Mouse (Mus musculus) layer of hippocampus, adult 9-11 months (tissue): ENCODE measurements around the gene Gm49403.
A peak's percentile ranks its signal among the peaks of the same experiment; 100 is the strongest.
"Not testable (repeated sequence)": the region's sequence is repeated elsewhere in the genome, so short reads cannot be mapped to it uniquely, and the experiment has no call there.

ENCODE experiments used
- DNase-seq: peaks from one replicate; pipeline ENCODE4 v3.0.0; 2022

Gene Gm49403

DNA sequence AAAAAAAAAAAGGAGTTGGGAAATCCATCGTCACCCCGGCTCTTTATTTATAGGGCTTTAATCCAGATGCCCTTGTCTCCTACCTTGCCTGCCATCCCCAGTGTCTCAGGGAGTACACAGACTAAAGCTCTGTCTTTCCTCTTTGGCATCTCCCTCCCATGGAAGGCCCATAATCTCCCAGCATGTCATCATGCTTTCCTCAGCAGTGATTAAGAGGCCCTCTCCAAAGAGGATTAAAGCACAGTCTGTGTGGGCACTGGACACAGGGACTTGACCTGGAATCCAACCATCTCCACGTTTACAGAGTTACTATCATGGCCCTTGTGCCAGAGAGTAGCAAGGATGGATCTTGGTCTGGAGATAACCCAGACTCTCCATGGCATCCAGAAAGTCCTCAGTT is at the start of gene Gm49403, which contains the start of gene Lbhd1:
Gene Gm49403 (plus strand): TSS at position 315 of the 400 bp plus-strand sequence.
Gene Lbhd1 (plus strand): TSS at position 117 of the 400 bp plus-strand sequence.
- DNase-seq: no peak

DNA sequence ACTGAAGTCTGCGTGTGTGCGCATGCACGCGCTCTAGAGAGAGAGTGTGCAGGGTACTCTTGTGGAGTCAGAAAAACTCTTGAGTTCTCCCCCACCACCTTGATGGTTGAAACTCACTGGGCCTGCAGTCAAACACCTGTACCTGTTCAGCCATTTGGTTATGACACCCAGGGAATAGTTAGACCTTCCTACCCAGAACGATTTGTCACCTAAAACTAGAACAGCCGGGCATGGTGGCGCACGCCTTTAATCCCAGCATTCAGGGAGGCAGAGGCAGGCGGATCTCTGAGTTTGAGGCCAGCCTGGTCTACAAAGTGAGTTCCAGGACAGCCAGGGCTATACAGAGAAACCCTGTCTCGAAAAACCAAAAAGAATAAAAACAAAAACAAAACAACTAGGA is 47.4 kb upstream of the Gm49403 start:
- not testable (repeated sequence) for DNase-seq

DNA sequence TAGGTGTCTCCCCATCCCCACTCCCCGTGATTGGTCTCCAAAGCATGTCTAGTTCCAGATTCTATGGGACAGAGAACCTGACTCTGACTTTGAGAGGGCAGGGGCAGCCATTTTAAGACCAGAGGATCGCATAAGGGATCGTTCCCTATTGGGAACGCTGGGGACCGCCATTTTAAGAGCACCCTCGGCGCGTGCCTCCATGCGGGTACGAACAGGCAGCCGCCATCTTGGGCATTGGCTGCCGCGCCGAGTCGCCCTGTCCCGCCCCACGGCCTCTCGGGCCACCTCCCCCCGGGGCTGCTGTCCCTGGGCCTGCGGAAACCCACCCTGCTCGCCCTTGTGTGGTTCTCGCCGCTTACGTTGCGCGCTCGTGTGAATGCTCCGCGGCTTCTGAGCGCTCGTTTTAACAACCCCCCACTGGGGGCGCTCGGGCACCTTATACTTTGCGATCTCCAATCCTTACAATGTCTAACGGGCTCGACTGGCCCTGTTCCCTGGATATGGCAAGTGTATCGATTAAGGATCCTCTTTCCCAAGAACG is 46.4 kb upstream of the Gm49403 start, which contains the start of gene Bscl2:
Gene Bscl2 (plus strand): TSS at position 217 of the 541 bp plus-strand sequence.
- DNase-seq: peak; percentile 93

DNA sequence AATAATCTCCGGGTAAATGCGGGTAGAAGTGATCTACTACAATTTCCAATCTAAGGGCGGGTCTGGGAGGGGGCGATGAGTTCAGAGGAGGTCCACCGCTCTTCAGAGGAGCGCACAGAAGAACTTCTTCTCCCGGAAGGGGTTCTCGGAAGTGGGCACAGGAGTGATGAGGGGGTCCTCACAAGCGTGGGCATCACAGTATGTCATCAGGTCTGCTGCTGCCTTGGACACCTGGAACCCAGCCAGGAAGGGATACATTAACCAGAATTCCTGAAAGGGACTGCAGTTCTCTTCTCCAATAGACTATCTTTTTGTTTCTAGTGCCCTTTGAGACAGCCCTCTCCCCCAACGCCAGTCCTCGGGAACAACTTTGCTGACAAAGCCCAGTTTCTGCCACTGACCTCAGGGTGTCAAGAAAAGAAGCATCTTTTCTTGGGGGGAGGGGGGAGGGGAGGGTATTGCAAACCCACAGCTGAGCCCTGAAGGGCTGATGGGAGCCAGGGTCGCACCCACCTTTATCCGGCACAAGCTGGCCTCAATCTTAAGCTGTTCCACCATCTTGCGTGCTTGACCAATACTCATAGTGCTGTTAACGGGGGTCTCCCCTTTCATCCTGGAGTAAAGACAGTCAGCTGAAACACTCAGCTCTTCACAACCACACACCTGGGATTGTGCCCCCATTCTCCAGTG is 45.5 kb upstream of the Gm49403 start:
- DNase-seq: no peak

DNA sequence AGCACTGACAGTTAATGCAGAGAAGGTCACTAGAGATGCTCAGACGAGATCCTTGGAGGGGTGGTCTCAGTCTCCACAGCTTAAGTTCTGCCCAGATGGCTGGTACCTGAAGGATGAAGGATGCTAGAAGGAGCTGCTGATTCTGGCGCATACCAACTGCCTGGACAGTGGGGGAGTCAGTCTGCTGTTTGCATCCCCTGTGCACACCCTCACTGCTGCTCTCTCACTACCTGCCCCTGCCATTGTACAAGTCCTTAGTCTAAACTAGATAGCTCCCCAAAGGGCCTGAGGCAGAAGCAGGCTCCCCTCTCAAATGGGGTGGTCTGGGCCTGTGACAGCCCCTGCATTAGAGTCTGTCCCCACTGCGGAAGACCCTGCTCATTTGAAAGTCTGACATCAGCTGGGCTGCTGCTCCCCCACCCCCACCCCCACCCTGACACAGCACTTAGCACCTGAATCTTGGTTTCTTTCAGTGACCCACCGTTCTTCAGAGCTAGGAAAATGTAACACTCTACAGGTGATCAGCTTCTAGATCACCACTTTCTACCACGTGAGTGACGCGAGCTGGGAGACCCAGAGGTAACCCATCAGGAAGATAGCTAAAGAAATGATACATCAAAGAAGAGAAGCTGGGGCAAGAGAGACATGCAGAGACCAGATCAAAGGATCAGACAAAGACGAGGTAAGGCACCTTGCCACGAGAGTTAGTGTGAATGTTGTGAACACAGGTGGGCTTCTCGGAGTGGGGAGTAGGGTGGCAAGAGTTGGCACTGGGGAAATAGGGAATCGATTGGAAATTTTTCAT is 44.4 kb upstream of the Gm49403 start, which contains the start of gene Gng3:
Gene Gng3 (minus strand): TSS at position 92 of the 805 bp plus-strand sequence.
- peak; percentile 85 for DNase-seq

DNA sequence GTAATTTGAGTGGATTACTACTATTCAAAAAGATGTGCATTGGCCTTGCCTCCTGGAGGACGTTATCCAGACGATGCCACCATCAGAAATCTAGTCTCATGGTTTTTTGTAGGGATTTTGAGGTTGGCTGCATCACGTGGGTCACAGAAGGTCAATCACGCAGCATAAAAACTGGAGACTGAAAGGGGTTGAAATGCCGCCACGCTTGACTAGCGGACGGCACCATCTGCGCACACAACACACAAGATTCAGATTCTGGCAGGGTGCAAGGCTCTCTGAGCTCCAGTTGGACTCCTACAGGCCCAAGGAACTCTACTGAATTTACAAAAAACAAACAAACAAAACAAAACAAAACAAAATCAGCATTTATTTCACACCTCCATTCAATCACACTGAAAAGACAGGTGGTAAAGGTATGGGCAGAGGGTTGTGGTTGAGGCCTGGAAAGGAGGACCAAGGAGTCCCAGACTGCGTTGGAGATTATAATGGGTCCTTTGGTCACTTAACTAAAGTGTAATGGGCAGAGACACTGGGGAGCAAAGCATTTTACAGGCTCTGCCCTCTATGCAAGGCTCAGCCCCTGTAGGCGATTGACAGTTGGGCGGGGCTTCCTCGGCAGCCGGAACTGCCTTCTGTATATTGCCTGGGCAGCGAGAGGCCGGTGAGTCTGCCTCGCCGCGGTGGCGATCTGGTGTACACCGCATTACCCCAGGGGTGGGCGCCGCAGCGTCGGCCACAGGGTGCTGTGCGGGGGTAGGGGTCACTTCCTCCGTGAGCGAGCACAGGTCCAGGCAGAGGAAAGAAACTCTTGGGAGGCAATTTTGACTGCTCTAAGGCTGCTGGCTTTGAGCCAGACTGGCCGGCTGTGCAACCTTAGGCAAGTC is 43.6 kb upstream of the Gm49403 start:
- DNase-seq: peak; percentile 75

DNA sequence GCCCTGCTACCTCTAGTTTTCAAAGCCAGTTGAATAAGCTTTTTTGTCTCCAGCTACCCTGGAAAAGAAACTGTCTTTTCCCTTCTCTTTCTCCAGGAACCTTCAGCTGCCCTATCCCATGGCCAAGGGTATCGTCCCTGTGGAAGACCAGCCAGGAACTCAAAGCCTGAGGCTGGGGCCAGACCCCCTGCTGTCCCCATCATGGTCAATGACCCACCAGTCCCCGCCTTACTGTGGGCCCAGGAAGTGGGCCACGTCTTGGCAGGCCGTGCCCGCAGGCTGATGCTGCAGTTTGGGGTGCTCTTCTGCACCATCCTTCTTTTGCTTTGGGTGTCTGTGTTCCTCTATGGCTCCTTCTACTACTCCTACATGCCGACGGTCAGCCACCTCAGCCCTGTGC is 42.7 kb upstream of the Gm49403 start:
- DNase-seq: no peak

DNA sequence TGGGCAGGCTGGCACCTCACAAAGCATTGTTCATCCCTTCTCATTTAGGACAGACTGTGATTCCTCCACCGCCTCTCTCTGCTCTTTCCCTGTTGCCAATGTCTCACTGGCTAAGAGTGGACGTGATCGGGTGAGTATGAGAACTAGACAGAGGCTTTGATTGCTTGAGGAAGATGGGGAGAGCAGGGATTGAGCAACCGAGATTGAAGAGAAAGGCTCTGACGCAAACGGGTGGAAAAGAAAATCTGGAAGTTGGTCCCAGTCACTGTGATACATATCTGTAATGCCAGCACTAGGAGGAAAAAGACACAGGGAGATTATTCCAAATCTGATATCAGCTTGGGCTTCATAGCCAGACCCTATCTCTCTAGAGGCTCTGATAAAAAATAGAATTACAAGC is 40.8 kb upstream of the Gm49403 start:
- DNase-seq: no peak

DNA sequence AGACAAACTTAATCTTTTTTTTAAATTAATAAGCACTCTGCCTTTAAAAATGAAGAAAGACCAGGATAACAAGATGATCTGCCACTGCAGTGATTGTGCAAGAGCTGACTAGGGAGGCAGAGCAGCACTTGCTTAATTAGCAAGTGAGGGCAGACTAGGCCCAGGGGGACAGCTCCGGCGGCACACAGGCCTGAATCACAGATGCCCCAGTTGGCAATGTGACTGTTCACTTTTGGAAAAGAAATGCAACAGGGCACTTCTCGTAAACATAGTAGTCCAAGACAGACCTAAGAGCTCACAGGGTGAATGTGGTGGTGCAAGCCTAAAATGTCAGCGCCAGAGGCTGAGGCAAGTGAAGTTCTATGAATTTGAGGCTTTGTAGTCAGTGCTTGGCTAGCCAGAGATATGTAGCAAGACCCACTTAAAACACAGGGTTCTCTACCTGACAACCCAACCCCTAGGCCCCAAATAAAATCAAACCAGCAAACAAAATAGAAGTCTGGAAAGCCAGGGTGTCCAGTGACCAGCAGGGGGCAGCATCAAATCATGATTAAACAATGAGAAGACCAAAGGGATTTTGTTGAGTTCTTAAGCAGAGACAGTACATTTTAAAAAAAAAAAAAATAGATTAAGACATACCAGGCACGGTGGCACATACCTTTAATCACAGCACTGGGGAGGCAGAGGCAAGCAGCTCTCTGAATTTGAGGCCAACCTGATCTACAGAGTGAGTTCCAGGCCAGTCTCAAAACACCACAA is 39.2 kb upstream of the Gm49403 start:
- peak; percentile 59 for DNase-seq

DNA sequence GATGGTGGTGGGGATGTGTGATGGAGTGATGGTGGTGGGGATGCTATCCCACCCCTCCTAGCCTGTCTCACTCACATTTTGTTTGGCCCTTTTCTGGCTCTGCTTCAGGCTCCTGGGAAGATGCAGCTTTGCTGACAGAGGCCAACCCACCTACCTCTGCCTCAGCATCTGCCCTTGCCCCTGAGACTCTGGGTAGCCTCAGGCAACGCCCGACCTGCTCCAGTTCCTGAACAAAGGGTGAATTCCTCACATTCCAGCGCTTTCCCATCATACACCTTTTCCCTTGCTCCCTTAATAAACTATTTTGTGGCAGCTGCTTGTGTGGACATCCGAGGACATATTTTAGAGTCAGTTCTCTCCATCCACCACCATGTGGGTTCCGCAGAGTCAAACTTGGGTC is 35.4 kb upstream of the Gm49403 start:
- no peak for DNase-seq

DNA sequence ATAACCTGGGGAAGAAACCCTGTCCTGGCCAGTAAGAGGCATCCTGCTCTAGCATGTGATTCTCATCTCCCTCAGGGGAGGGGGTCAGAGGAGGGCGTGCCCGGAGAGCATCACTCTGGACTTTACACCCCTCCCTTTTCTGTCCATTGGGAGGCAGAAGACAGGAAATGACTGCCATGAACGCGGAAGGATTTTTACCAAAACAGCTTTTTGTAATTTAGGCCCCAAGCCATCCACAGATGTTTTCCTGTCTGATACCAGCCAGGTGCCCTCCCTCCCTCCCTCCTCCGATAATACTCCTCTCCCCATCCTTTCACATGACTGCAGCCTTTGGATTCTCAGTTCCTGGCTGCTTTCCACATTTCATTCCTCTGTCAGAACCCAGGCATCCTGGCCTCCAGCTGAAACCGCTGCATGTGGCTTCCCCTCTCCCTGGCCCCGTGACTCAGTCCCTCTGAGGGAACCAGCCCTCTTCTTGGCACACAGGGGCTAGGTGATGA is 33.3 kb upstream of the Gm49403 start, which contains the start of gene Lrrn4cl:
Gene Lrrn4cl (plus strand): TSS at position 367 of the 500 bp plus-strand sequence.
- no peak for DNase-seq

DNA sequence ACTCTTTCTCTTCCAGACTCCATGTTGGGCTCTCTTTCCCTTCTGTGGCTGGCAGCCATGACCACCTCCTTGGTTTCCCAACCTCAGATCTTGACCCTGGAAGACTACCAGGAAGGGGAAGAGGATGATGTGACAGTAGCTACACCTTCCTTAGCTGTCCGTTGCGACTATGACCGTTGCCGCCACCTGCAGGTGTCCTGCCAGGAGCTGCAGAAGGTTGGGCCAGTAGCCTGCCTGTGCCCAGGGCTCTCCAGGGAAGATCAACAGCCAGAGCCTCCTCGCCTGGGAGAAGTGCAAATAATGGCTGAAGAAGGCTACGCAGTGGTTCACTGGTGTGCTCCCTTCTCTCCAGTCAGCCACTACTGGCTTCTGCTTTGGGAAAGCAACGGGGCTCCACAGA is 32.1 kb upstream of the Gm49403 start:
- no peak for DNase-seq

DNA sequence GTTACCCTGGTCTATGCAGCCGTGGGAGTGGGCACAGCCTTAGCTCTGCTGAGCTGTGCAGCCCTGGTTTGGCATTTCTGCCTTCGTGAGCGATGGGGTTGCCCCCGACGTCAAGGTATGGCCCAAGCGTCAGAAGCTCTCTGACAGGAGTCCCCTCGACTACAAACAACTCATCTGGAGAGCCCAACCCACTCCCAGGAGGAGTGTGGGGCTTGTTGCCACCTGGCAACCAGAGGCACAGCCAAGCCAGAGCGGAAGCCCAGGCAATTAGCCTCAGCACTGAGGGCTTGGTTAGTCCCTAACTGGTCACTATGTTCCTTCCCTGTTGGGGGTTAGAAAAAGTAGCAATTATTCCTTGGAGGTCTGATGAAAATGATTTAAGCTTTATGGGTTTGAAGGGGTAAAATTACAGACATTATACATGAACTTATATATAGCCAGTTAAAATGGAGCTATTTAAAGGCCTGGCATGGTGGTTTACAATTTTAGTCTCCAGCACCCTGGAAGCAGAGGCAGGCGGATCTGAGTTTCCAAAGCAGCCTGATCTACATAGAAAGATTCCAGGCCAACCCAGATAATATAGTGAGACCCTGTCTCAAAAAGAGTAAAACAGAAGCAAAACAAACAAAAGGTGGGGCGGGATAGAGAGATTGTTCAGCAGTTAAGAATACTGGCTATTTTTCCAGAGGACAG is 31.3 kb upstream of the Gm49403 start:
- no peak for DNase-seq

DNA sequence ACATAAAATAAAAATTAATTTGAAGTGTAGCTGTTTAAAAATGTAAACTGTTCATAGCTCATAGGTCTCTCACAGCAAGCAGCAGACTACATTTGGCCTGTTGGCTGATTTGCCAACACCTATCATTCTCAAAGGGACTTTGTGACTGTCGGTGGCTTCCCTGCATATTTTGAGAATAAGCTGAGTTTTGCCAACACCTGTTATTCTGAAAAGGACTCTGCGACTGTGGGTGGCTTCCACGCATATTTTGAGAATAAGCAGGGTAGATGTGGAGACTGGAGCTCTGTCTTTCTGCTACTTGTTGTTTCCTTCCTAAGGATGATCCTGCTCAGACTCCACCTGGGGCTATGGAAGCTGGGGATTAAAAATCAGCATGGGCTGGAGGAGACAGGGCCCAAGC is 30.6 kb upstream of the Gm49403 start:
- no peak for DNase-seq

DNA sequence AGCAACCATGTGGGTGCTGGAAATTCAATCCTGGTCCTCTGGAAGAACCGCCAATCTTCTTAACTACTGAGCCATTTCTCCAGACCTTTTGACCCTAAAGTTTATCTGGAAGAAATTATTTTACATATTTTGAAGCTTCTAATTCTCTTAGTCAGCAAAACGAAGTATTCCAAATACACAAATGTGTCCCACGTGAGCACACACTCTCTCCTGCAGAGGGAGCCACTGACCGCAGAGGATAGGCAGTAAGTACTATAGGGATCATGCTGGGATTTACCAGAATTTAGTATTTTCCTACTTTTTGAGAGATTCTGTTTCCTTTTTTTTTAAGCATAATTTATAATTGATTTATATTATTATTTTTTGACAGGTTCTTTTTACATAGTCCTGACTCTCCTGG is 26.0 kb upstream of the Gm49403 start:
- no peak for DNase-seq

DNA sequence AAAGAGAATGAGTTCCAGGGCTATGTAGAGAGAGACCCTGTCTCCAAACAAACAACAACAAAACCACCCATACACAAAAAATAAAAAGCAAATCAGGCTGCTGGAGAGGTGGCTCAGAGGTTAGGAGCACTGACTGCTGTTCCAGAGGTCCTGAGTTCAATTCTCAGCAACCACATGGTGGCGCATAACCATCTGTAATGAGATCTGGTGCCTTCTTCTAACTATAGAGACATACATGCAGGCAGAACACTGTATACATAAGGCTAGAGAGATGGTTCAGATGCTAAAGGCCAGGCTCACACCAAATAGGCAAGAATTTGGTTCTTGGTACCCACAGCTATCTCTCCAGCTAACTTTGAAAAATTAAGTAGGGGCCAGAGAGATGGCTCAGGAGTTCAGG is 24.7 kb upstream of the Gm49403 start:
- DNase-seq: no peak

DNA sequence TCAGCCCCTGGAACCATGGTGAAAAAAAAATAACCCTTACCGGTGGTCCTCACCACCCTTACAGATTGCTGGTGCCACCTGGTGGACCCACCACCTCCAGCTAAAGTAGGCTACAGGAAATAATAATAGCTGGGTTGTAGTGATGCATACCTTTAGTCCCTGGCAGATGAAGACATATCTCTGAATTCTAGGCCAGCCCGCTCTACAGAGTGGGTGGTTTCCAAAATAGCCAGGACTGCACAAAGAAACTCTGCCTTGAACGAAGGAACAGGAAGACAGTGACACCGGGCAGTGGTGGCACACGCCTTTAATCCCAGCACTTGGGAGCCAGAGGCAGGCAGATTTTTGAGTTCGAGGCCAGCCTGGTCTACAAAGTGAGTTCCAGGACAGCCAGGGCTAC is 19.5 kb upstream of the Gm49403 start:
- DNase-seq: no peak

DNA sequence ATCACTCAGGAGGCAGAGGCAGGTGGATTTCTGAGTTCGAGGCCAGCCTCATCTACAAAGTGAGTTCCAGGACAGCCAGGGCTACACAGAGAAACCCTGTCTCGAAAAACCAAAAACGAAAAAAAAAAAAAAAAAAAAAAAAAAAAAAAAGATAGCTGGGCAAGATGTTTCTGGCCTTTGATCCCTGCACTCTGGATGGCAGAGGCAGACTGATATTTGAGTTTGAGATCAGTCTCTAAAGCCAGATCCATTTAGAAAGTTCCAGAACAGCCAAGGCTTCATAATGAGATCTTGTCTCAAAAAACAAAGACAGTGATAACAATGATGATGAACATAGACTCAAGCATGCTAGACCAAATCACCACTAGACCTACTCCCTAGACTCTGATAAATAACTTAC is 13.3 kb upstream of the Gm49403 start:
- DNase-seq: not testable (repeated sequence)

DNA sequence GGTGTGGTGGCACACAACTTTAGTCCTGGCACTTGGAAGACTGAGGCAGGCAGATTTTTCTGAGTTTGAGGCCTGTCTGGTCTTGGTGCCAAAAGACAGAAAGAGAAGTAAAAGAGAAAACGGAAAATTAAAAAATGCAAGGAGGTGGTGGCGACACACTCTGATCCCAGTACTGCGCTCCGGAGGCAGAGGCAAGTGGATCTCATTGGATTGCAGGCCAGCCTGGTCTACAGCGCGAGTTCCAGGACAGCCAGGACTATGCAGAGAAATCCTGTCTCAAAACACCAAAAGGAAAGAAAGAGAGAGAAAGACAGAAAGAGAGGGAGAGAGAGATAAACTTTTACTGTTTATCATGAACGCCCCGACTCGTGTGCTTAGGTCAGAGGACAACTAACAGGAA is 12.9 kb upstream of the Gm49403 start:
- DNase-seq: no peak

DNA sequence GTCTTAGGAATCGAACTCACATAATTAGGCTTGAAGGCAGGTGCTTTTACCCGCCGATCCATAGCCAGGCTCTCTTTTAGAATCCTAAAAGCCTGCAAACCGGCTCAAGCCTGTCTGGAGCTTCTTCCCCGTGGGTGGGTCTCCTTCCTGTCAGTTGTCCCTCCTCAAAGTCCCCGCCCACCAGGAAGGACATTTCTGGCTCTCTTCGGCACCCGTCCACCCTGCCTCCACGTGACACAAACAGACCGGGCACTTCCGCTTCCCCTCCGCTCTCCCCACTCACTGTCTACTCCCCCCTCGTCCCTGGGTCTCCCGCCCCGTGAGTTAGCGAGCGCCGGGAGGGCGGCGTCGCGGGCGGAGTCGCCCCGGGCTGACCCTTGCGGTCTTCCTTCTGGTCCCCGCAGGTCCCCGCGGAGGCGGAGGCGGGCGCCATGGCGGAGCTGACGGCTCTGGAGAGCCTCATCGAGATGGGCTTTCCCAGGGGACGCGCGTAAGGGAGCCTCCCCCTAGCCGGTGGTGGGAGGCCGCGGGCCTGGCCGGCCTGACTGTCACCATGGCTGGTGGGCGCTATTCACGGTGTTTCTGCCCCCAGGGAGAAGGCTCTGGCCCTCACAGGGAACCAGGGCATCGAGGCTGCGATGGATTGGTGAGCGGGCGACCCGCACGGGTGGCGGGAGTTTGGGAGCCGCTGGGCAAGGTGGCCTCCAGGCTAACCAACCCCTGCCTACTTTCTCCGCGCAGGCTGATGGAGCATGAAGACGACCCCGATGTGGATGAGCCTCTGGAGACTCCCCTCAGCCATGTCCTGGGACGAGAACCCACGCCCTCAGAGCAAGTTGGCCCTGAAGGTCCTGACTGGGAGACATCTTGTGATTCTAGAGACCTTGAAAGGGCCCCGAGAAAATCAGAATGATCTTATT is 12.2 kb upstream of the Gm49403 start, which contains the start of gene Ubxn1:
Gene Ubxn1 (plus strand): TSS at position 230 of the 920 bp plus-strand sequence.
- peak; percentile 98 for DNase-seq
